ENCODE assay signal across 18 mouse cellular contexts in genomic region chr8:8652388-8652787, GRCm38 (mm10). TPM values are rescaled to one million over a fixed set of nuclear protein-coding genes. Genes with fewer than 3 reads are reported as not detected.
DNase-seq lines count a peak whose midpoint lies in the region; ATAC-seq and TF ChIP-seq lines count a peak whose summit lies in the region.
"Had no signal": no experiment of that assay in that cellular context is flagged by ENCODE, and none has a peak within 500 bp of the region (broad histone marks: within the 10 kb centered on the region; RNA-seq: fewer than 3 reads in every experiment).

No protein-coding gene starts in this region.

- H3K9me3 ChIP-seq in forebrain, embryonic 13.5 days (replicated peaks) = no peaks in the 10 kb centered on the region
- H3K9me3 ChIP-seq in forebrain, embryonic 10.5 days = no peaks in the 10 kb centered on the region
- H3K9me3 ChIP-seq in kidney, embryonic 16.5 days (ENCODE audit: low read length) = no peaks in the 10 kb centered on the region
- no peaks in the 10 kb centered on the region for H3K9me3 ChIP-seq in embryonic facial prominence, embryonic 10.5 days
- H3K9me3 ChIP-seq in intestine, embryonic 15.5 days = no peaks in the 10 kb centered on the region

- no peak overlapping the region for H3K9ac ChIP-seq in forebrain, embryonic 13.5 days
- no peak overlapping the region for H3K9ac ChIP-seq in kidney, embryonic 16.5 days (replicated peaks; ENCODE audit: low read length)
- H3K9ac ChIP-seq in intestine, embryonic 15.5 days = no peak overlapping the region
- H3K9ac ChIP-seq: liver, embryonic 14.5 days had no signal

- no peak for TF ChIP-seq CTCF in kidney, adult 2 months (conservative IDR thresholded peaks at IDR 0.05; ENCODE audit: insufficient read depth, insufficient read length, low read depth, low read length)

- peak overlapping the region; percentile 86 for H3K4me2 ChIP-seq in forebrain, embryonic 13.5 days
- peak overlapping the region; percentile 22; the same call in 1 of the 2 replicates for H3K4me2 ChIP-seq in kidney, embryonic 16.5 days (replicated peaks; ENCODE audit: low read depth, low read length)
- no peak overlapping the region for H3K4me2 ChIP-seq in intestine, embryonic 15.5 days (replicated peaks)
- H3K4me2 ChIP-seq: heart, embryonic 11.5 days had no signal

- H3K36me3 ChIP-seq in forebrain, embryonic 13.5 days (ENCODE audit: poor library complexity, severe bottlenecking) = peaks cover 14% of the 10 kb centered on the region; the same call in 1 of the 2 replicates
- peaks cover 38% of the 10 kb centered on the region for H3K36me3 ChIP-seq in forebrain, embryonic 10.5 days (replicated peaks)
- no peaks in the 10 kb centered on the region for H3K36me3 ChIP-seq in kidney, embryonic 16.5 days (ENCODE audit: insufficient read depth, low read length)
- H3K36me3 ChIP-seq in kidney, adult 2 months (ENCODE audit: control insufficient read depth, insufficient read depth, low read length) = no peaks in the 10 kb centered on the region
- H3K36me3 ChIP-seq in embryonic facial prominence, embryonic 10.5 days (replicated peaks) = peaks cover 41% of the 10 kb centered on the region
- no peaks in the 10 kb centered on the region for H3K36me3 ChIP-seq in intestine, embryonic 15.5 days

- no peak for ATAC-seq in forebrain, embryonic 13.5 days
- no peak for ATAC-seq in kidney, embryonic 16.5 days (ENCODE audit: low FRiP score, low TSS enrichment)
- peak; percentile 74 for ATAC-seq in intestine, embryonic 15.5 days

- H3K4me1 ChIP-seq in forebrain, embryonic 13.5 days = peaks cover 87% of the 10 kb centered on the region
- H3K4me1 ChIP-seq in forebrain, embryonic 10.5 days = peaks cover 97% of the 10 kb centered on the region
- peaks cover 44% of the 10 kb centered on the region for H3K4me1 ChIP-seq in kidney, embryonic 16.5 days (ENCODE audit: insufficient read depth, low read length)
- H3K4me1 ChIP-seq in kidney, adult 2 months (ENCODE audit: control insufficient read depth, insufficient read depth, low read length) = peaks cover 3% of the 10 kb centered on the region; the same call in 1 of the 2 replicates
- peaks cover 98% of the 10 kb centered on the region for H3K4me1 ChIP-seq in embryonic facial prominence, embryonic 10.5 days
- H3K4me1 ChIP-seq in intestine, embryonic 15.5 days (replicated peaks) = peaks cover 16% of the 10 kb centered on the region

- H3K27ac ChIP-seq in forebrain, embryonic 13.5 days = peak overlapping the region; percentile 46; the same call in 1 of the 2 replicates
- no peak overlapping the region; the same call in 1 of the 2 replicates for H3K27ac ChIP-seq in forebrain, embryonic 10.5 days
- 0 out of 2 replicates have a peak overlapping the region, but pooled peaks have one; percentile 1 for H3K27ac ChIP-seq in kidney, embryonic 16.5 days (ENCODE audit: low read length)
- H3K27ac ChIP-seq in kidney, adult 2 months (ENCODE audit: insufficient read depth, low read depth, low read length) = no peak overlapping the region
- H3K27ac ChIP-seq in embryonic facial prominence, embryonic 10.5 days (replicated peaks) = 0 out of 2 replicates have a peak overlapping the region, but pooled peaks have one; percentile 6
- H3K27ac ChIP-seq in intestine, embryonic 15.5 days = no peak overlapping the region
- H3K27ac ChIP-seq: liver, embryonic 14.5 days had no signal

- WGBS in forebrain, embryonic 13.5 days = 86% methylated on average over 4 of the region's 4 CpGs
- WGBS in forebrain, embryonic 10.5 days = 90% methylated on average over 4 of the region's 4 CpGs
- WGBS in kidney, embryonic 16.5 days = 71% methylated on average over 4 of the region's 4 CpGs
- 74% methylated on average over 4 of the region's 4 CpGs for WGBS in kidney, adult 2 months
- WGBS in embryonic facial prominence, embryonic 10.5 days = 89% methylated on average over 4 of the region's 4 CpGs
- WGBS in intestine, embryonic 15.5 days = 76% methylated on average over 4 of the region's 4 CpGs

- no peak for DNase-seq in forebrain, embryonic 10.5 days (ENCODE audit: extremely low spot score, low spot score)
- no peak for DNase-seq in kidney, adult 2 months
- DNase-seq in embryonic facial prominence, embryonic 10.5 days (ENCODE audit: low spot score) = no peak
- DNase-seq in right cerebral cortex, postnatal 4 days = no peak
- DNase-seq in adipocyte (ENCODE audit: low spot score) = no peak
- DNase-seq: cerebellum, postnatal 10 days; gastrocnemius, postnatal 36 days; heart, postnatal 4 days; kidney, adult 11 months; layer of hippocampus, postnatal 36 days; lung, postnatal 14 days; right cerebral cortex, postnatal 14 days; thymus, postnatal 4 days had no signal

- H3K4me3 ChIP-seq in forebrain, embryonic 13.5 days = no peak overlapping the region
- H3K4me3 ChIP-seq in forebrain, embryonic 10.5 days = no peak overlapping the region
- H3K4me3 ChIP-seq in kidney, embryonic 16.5 days (ENCODE audit: low read length) = no peak overlapping the region
- H3K4me3 ChIP-seq in kidney, adult 2 months (ENCODE audit: insufficient read depth, low read depth, low read length) = no peak overlapping the region
- no peak overlapping the region; the same call in 1 of the 2 replicates for H3K4me3 ChIP-seq in embryonic facial prominence, embryonic 10.5 days
- H3K4me3 ChIP-seq in intestine, embryonic 15.5 days (replicated peaks) = no peak overlapping the region

- H3K27me3 ChIP-seq in forebrain, embryonic 13.5 days = no peaks in the 10 kb centered on the region
- H3K27me3 ChIP-seq in forebrain, embryonic 10.5 days (ENCODE audit: poor library complexity, severe bottlenecking) = peaks cover 49% of the 10 kb centered on the region
- H3K27me3 ChIP-seq in kidney, embryonic 16.5 days (ENCODE audit: insufficient read depth, low read length) = no peaks in the 10 kb centered on the region
- H3K27me3 ChIP-seq in kidney, adult 2 months (replicated peaks; ENCODE audit: control insufficient read depth, insufficient read depth, low read length) = no peaks in the 10 kb centered on the region
- H3K27me3 ChIP-seq in embryonic facial prominence, embryonic 10.5 days (replicated peaks; ENCODE audit: low read depth, poor library complexity, severe bottlenecking) = no peaks in the 10 kb centered on the region; the same call in 1 of the 2 replicates
- H3K27me3 ChIP-seq in intestine, embryonic 15.5 days (replicated peaks) = no peaks in the 10 kb centered on the region

- no peak for TF ChIP-seq POLR2A in kidney, adult 2 months (IDR thresholded peaks at IDR 0.05; ENCODE audit: low read depth, low read length)

RNA-seq across cellular contexts. Expression of gene Efnb2, which starts 8.7 kb away (rescaled TPM):
- 41.7 and 46.8 TPM in 2 replicates for polyA plus RNA-seq in forebrain, embryonic 13.5 days (2015; fragmentation: Nextera tagmentation; extraction: Ambion mirVana)
- 28.7 and 29.9 TPM in 2 replicates for polyA plus RNA-seq in forebrain, embryonic 10.5 days (2016; fragmentation: Nextera tagmentation; extraction: Ambion mirVana)
- 19.9 and 23.2 TPM in 2 replicates for polyA plus RNA-seq in kidney, embryonic 16.5 days (2015; fragmentation: Nextera tagmentation; extraction: Ambion mirVana)
- polyA plus RNA-seq in kidney, adult 2 months (2012; rRNA removed) = 31.8 and 44.8 TPM in 2 replicates
- polyA plus RNA-seq in embryonic facial prominence, embryonic 10.5 days (2016; fragmentation: Nextera tagmentation; extraction: Ambion mirVana) = 32.2 and 33.7 TPM in 2 replicates
- 14.1 TPM in 2 replicates for polyA plus RNA-seq in intestine, embryonic 15.5 days (2015; fragmentation: Nextera tagmentation; extraction: Ambion mirVana)

RNA-seq across cellular contexts. Expression of gene Arglu1, which starts 37.9 kb away (rescaled TPM):
- polyA plus RNA-seq in forebrain, embryonic 13.5 days (2015; fragmentation: Nextera tagmentation; extraction: Ambion mirVana) = 180 and 188 TPM in 2 replicates
- 154 and 157 TPM in 2 replicates for polyA plus RNA-seq in forebrain, embryonic 10.5 days (2016; fragmentation: Nextera tagmentation; extraction: Ambion mirVana)
- polyA plus RNA-seq in kidney, embryonic 16.5 days (2015; fragmentation: Nextera tagmentation; extraction: Ambion mirVana) = 105 and 119 TPM in 2 replicates
- 16.0 and 20.5 TPM in 2 replicates for polyA plus RNA-seq in kidney, adult 2 months (2012; rRNA removed)
- polyA plus RNA-seq in embryonic facial prominence, embryonic 10.5 days (2016; fragmentation: Nextera tagmentation; extraction: Ambion mirVana) = 174 and 177 TPM in 2 replicates
- polyA plus RNA-seq in intestine, embryonic 15.5 days (2015; fragmentation: Nextera tagmentation; extraction: Ambion mirVana) = 107 and 121 TPM in 2 replicates

Comparison
In these comparisons a context has a peak if more than half of its experiments do, and no peak if none do; other contexts are left out.
1. H3K27ac ChIP-seq: peak in forebrain, embryonic 13.5 days (single experiment), kidney, embryonic 16.5 days (single experiment) and embryonic facial prominence, embryonic 10.5 days (single experiment); none in forebrain, embryonic 10.5 days (single experiment), kidney, adult 2 months (single experiment) and intestine, embryonic 15.5 days (single experiment).